Mouse (Mus musculus) granulocyte monocyte progenitor cell, adult 5-6 weeks (primary cell): Measurements from ENCODE around the gene Tuba8. TPM values are rescaled to one million over a fixed set of nuclear protein-coding genes. Genes with fewer than 3 reads are reported as not detected.

Experiments used
- ATAC-seq: replicated peaks from 2 replicates; pipeline ENCODE4 v1.8.0; 2016; ENCODE audit warnings: mild to moderate bottlenecking, moderate TSS enrichment, inconsistent platforms; ENCODE audit not compliant: poor library complexity, severe bottlenecking
- total RNA-seq, 2 experiments: library from RNA; stranded (forward) in 1 of 2; stranded (reverse) in 1 of 2; fragments of 200-712, 200-1000 nt in 1 of 2; fragments of >200 nt in 1 of 2; fragmentation: Nextera tagmentation in 1 of 2; gene quantifications; 2 replicates each; pipeline ENCODE4 v1.2.3; 2014 to 2017

The Tuba8 gene
- total RNA-seq, 2 experiments from 2014 or later = 12.8 to 27.8 TPM

DNA sequence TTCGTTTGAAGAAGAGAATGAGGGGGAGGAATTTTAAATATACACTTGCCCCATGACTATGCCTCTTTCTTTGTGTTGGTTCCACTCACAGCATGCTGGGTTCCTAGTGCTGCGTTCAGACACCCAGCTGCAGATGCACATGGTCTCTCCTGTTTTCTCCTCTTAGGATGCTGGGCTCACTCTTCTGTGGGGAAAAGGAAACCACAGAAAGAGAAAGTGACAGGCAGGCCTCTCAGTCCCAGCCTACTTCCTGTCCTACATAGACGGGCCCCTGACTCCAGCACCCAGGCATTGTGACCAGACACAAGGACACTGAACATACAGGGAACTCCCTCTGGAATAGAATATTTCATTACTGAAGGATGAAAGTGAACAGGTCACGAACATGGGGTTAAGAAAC is 15.5 kb downstream of the Tuba8 start:
- ATAC-seq = peak; percentile 43

- ATAC-seq = peak; percentile 72
These were observed 16.2 kb downstream of the Tuba8 start for GRCm38 (mm10) chr6:121226744-121227143.

DNA sequence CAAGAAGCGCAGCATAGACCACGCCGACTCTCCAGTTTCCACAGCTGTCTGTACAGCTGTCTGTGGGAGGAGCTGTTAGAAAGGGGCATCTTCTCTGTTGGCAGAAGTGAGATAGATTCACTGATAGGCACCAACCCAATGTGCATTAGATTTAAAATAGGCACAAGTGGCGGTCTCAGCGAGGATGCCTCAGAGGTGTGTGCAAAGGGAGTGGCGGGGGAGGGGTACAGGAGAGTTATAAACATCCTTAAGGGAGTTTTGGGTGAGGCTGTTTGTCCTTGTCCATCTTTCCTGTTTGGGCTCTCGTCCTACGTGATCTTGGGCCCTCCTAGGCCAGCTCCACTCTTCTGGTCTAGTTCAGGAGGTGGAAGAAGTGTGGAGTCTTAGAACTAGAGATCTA is 17.9 kb downstream of the Tuba8 start:
- no peak for ATAC-seq

- no peak for ATAC-seq
These were observed 22.2 kb downstream of the Tuba8 start for GRCm38 (mm10) chr6:121232652-121233051.

- ATAC-seq = no peak
These were observed 25.9 kb downstream of the Tuba8 start for GRCm38 (mm10) chr6:121236386-121236785.

DNA sequence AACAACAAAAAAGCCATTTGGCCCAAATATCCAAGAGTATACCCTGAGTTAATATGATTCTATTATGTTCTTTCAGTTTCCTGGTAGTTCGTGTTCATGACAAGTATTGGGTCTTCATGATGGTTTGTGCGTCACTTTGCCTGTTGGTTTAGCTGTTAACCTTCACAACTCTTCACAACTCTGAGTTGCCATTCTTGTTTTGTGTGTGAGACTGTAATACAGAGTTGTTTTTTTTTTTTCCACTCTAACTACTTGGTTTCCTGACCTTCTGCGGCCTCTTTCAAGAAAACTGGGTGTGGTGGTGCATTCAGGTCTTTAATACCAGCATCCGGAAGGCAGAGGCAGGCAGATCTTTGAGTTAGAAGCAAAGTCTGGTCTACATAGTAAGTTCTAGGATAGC is 27.7 kb downstream of the Tuba8 start:
- ATAC-seq = no peak

DNA sequence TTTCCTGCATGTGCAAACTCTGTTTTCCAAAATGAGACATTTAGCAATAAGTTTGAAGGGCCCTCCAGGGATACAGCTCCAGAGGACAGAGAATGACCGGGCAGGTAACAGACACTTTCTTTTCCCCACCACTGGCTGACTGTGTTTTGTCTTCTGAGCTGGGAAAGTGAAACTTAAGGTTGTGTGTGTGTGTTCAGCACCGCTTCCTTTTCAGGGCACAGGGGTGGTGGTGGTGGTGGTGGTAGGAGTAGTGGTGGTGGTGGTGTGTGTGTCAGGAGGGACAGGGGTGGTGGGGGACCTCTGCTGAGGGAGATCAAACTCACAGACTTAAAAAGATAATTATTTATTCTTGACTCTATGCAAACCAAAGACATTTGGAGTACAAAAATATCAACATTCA is 31.3 kb downstream of the Tuba8 start:
- ATAC-seq = peak; percentile 20

DNA sequence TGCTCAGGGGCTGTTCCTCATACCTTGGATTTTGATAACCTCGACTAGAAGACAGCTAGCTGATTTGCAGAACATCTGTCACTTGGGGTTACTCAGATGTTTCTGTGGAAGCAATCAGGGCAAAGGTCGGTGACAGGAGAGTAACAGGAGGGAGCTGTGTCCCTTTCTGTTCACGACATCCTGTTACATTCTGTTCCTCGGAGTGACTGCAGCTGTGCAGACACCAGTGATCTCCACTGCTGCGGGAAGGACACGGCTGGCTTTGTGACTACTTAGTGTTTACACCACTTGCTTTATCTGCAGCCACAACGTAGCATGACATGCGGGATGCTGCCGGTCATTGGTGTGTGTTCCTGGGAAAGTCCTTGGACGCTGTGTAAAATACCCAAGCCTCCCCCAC is 32.7 kb downstream of the Tuba8 start:
- no peak for ATAC-seq

DNA sequence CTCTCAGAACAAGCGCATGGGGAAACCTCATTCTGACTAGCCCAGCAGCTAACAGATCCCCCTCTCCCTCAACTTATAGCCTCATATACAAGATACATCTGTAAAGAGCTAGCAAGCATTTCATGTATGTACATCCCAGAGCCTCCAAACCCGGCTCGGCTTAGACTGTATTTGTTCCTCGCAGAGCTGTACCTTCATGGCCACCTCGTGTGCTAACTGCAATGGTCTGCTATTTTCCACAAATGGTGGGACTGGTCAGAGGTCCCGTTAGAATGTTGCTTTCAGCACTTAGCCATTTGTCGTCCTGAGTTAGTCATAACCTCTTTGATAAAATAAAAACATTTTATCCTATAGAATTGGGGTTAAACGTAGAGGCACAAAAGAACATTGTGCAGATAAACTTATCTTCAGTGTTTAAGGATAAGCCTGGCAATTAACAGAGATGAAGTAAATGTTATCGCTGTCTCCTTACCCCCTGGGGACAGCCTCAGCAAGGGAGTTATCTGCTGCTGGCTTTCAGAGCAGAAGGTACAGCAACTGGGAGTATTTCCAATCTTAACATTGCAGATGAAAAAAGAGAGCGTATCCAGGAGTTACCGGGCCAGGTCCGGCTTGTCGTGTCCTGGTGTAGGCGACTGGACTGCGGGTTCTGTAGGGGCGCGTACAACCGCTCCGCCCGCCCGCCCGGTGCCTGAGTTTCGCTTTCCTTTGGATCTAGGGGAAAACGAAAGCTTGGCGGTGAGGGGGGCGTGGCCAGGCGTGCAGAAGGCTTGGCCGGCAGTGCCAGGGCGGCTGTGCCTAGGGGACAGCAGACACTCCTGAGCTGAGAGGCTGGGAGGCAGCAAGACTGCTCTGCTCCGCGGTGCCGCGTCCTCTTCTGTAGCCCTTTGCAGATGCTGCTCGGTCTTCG is 34.9 kb downstream of the Tuba8 start, which contains the start of gene Usp18:
Gene Usp18 (plus strand): TSS at position 780 of the 910 bp plus-strand sequence.
- peak; percentile 91 for ATAC-seq

DNA sequence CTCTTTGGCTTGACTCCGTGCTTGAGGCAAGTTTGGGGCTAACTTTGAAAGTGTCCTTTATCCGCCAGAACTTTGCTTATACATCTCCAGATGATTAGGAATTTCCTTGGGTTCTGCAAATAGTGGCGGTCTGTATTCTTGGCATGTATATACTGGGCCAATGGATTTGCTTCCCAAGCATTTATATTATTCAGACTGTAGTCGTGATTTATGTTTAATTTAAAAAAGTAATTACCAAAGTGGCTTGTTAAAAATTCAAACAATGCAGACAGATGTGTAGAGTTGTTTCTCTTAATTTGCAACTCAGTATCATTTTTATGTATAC is 35.5 kb downstream of the Tuba8 start:
- ATAC-seq = no peak

DNA sequence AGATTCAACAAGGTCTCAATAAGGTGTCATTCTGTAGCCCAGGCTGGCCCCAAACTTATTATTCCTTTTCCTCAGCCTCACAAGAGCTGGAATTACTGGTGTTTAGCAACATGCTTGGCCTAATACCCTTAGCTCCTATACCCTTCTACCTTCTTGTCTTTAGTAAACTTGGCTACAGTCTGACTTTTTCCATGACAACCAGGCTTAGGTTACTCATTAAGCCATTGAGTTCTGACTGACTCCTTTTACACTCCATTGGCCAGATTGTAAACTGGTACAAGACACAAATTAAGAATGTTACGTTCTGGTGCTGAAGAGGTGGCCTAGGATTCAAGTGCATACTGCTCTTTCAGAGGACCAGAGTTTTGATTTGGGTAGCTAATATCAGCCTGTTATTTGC is 39.9 kb downstream of the Tuba8 start:
- no peak for ATAC-seq

DNA sequence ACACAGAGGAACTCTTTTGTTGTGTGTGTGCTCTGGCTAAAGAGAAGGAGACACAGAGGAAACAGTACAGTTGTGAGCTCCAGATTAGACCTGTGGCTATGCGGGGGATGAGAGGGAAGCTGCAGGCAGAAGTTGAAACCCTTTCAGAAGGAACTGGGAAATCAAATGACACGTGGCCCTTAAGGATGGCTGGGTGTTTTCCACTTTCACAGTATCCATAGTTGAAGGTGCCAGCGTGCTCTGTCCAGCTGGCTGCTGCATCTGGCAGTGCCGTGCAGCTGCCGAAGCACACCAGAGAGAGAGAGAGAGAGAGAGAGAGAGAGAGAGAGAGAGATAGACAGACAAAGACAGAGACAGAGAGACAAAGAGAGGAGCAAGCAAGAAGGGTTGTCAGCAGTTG is 40.8 kb downstream of the Tuba8 start:
- ATAC-seq = peak; percentile 56

DNA sequence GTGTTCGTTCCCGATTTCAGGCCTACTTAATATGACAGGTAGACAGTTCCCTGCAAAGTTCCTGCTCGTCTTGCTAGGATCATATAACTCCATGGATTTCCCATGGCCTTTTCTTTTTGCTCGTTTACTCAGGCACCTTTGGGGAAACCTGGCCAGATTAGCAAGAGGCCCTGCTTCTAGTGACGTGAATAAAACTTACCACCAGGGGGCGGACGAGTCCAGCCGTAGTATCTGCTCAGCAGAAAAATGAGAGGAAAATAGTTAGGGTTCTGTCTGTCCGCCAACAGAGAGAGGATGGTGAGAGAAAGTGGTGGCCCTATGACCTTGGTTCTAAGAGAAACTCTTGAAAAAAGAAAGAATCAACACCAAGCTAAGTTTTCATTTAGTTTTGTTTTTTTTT is 50.1 kb downstream of the Tuba8 start:
- ATAC-seq = peak; percentile 80

- peak; percentile 89 for ATAC-seq
These were observed 50.7 kb downstream of the Tuba8 start for GRCm38 (mm10) chr6:121261233-121261632.

DNA sequence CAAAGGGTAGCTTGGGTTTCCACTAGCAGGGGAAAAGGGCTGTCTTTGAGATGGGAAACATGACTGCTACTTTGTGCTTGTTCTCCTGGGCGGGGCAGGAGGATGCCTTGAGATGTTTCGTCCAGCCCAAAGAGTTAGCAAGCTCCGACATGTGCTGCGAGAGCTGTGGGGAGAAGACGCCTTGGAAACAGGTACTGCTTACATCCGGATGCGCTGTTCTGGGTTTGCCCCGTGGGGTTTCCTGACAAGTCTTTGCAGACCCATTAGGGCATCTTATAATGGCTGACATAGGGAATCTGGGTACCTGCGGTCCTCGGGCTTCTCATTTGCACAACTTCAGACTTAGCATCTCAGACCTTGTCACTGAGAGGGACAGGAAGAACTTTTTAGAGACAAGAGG is 51.5 kb downstream of the Tuba8 start:
- no peak for ATAC-seq

GRCm38 (mm10) chr6:121262496-121262895 is 52.0 kb downstream of the Tuba8 start:
- no peak for ATAC-seq

- no peak for ATAC-seq
These were observed 59.7 kb downstream of the Tuba8 start for GRCm38 (mm10) chr6:121270156-121270555.

- no peak for ATAC-seq
These were observed 61.2 kb downstream of the Tuba8 start for GRCm38 (mm10) chr6:121271707-121272074.

GRCm38 (mm10) chr6:121272075-121272800 is 61.7 kb downstream of the Tuba8 start:
- peak; percentile 91 for ATAC-seq

- ATAC-seq = peak; percentile 31; the same call in 1 of the 2 replicates
These were observed 63.9 kb downstream of the Tuba8 start for GRCm38 (mm10) chr6:121274356-121274755.
